Mouse (Mus musculus): ENCODE results near the gene Itgb1. TPM values are rescaled to one million over a fixed set of nuclear protein-coding genes. Genes with fewer than 3 reads are reported as not detected.

The Itgb1 gene
- polyA plus RNA-seq, 1 experiment from 2014 or later = 69.9 TPM

DNA sequence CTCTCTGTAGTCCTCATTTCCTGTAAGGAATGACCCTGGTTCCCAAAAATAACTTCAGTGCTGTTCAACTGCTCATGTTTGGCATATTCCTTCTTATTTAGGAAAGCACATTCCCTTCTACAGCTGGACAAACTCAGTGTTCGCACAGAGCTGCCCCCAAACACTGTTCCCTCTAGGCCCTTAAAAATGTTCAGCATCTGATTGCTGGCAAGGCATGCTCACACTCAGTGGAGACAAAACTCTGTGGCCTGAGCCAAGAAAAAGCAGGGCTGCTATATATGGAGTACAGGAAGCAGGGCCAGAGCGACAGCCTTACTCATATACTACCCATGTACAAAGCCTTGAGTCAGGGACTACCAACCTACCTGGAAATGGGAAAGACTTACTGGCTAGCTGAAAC, 5.5 kb upstream of the Itgb1 start:
- H3K9ac ChIP-seq (replicated peaks; ENCODE audit: low read depth, low read length) = no peak overlapping the region
- H3K9me3 ChIP-seq (ENCODE audit: control insufficient read depth, low read length) = no peaks in the 10 kb centered on the region
- no peak overlapping the region for H3K27ac ChIP-seq (ENCODE audit: low read depth, low read length)
- 84% methylated on average over 2 of the region's 2 CpGs for WGBS
- no peaks in the 10 kb centered on the region for H3K36me3 ChIP-seq (ENCODE audit: control insufficient read depth, insufficient read depth, low read length)
- no peaks in the 10 kb centered on the region for H3K27me3 ChIP-seq (ENCODE audit: control insufficient read depth, insufficient read depth, low read length)
- H3K4me1 ChIP-seq (ENCODE audit: control insufficient read depth, insufficient read depth, low read length) = no peaks in the 10 kb centered on the region
- H3K4me3 ChIP-seq (ENCODE audit: low read depth, low read length) = no peak overlapping the region
- ATAC-seq (ENCODE audit: low read depth) = no peak
- no peak overlapping the region for H3K4me2 ChIP-seq (ENCODE audit: low read depth, low read length)

DNA sequence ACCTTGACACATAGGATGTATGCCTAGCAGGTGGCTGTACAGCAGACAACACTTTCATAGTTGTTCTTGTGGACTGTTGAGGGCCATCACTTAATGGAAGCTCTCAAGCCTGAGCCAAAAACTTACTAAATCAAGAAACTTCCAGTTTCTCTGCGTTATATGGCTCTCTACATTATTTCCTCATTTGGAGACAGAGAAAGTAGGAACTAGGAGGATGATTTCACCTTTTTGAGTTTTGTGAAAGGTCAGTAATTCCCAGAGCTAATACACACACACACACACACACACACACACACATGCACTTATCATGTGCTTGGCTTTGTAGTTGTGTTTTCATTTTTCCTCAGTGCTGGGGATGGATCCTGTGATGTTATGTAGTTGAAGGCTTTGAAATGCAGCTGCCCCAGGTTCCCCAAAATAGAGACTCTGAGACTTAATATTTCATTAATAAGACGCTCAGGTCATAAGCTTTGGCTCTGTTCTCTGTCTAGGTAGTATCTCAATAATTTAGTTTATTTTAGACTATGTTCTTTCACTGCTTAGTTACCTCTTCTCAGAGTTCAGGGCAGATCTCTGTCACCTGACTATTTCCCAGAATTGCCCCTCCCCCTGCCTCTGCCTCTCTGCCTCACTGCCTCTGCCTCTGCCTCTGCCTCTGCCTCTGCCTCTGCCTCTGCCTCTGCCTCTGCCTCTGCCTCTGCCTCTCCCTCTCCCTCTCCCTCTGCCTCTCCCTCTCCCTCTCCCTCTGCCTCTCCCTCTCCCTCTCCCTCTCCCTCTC, 4.7 kb upstream of the Itgb1 start:
- Histone ChIP-seq H3K27ac (ENCODE audit: low read depth, low read length) (no peak overlapping the region), H3K4me3 (ENCODE audit: low read depth, low read length) (no peak overlapping the region), H3K4me1 (ENCODE audit: control insufficient read depth, insufficient read depth, low read length) (no peaks in the 10 kb centered on the region), H3K36me3 (ENCODE audit: control insufficient read depth, insufficient read depth, low read length) (no peaks in the 10 kb centered on the region), H3K27me3 (ENCODE audit: control insufficient read depth, insufficient read depth, low read length) (no peaks in the 10 kb centered on the region), H3K4me2 (ENCODE audit: low read depth, low read length) (no peak overlapping the region), H3K9me3 (ENCODE audit: control insufficient read depth, low read length) (no peaks in the 10 kb centered on the region), H3K9ac (replicated peaks; ENCODE audit: low read depth, low read length) (no peak overlapping the region)
- no peak for ATAC-seq (ENCODE audit: low read depth)
- WGBS = 89% methylated on average over 2 of the region's 2 CpGs

DNA sequence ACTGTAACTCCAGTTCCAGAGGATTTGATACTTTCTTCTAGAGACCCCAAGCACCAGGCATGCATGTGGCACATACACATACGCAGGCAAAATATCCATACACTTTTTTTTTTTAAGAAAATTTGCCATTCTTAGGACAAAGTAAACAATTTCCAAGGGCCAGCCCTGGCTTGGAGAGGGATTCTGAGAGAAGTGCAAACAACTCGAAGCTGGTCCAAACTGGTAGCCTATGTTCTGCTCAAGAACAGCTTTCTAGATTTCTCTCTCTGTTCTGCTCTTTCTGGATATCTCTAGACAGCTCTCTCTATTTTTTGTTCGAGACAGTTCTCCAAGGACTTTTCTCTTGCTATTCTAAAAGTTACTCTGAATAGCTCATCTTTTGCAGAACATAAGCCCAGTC, 3.5 kb upstream of the Itgb1 start:
- WGBS = 87% methylated on average over 3 of the region's 3 CpGs
- no peaks in the 10 kb centered on the region for H3K9me3 ChIP-seq (ENCODE audit: control insufficient read depth, low read length)
- no peaks in the 10 kb centered on the region for H3K4me1 ChIP-seq (ENCODE audit: control insufficient read depth, insufficient read depth, low read length)
- H3K9ac ChIP-seq (replicated peaks; ENCODE audit: low read depth, low read length) = no peak overlapping the region
- no peak for ATAC-seq (ENCODE audit: low read depth)
- no peaks in the 10 kb centered on the region for H3K36me3 ChIP-seq (ENCODE audit: control insufficient read depth, insufficient read depth, low read length)
- no peaks in the 10 kb centered on the region for H3K27me3 ChIP-seq (ENCODE audit: control insufficient read depth, insufficient read depth, low read length)
- no peak overlapping the region for H3K4me2 ChIP-seq (ENCODE audit: low read depth, low read length)
- H3K4me3 ChIP-seq (ENCODE audit: low read depth, low read length) = no peak overlapping the region
- no peak overlapping the region for H3K27ac ChIP-seq (ENCODE audit: low read depth, low read length)

DNA sequence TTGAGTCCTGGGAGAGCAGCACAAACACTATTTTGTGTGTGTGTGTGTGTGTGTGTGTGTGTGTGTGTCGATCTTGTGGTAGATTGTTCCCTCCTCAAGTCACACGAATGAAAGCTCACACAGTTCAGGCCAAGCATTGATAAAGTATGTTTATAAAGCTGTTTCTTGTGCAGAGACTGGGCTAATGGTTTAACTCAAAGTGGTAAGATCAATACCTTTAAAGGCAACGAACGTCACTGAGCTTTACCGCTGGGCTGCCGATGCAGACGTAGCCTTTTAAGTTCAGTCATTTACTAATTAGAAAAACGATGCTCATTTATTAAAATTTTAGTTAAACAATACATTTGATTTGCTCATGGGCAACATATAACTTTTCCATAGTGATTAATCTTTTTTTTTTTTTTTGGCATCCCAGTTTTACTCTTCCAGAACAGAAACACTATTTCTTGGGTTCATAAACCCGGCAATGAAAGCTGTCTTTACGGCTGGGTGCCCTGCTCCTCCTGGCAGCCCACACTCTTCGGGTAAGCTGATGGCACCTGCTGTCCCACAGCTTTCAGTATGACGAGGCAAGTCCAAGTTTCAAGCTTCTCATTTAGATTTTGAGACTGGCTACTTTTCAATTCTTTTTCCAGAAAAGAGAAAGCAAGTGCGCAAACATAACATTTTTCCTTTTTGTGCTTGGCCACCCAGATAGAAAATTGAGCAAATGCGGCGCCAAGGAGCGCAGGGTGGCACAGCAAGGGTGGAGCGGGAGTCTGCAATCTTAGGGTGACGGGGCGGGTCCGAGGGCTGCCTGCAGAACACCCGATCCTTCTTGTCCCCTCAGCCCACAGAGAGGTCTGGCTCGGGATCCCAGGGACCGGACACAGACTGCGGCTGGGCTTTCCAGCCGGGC, 596 bp upstream of the Itgb1 start:
- Histone ChIP-seq H3K9me3 (ENCODE audit: control insufficient read depth, low read length) (no peaks in the 10 kb centered on the region), H3K4me1 (ENCODE audit: control insufficient read depth, insufficient read depth, low read length) (peaks cover 7% of the 10 kb centered on the region), H3K4me2 (ENCODE audit: low read depth, low read length) (peak overlapping the region; percentile 66), H3K27me3 (ENCODE audit: control insufficient read depth, insufficient read depth, low read length) (no peaks in the 10 kb centered on the region), H3K4me3 (ENCODE audit: low read depth, low read length) (peak overlapping the region; percentile 92), H3K36me3 (ENCODE audit: control insufficient read depth, insufficient read depth, low read length) (no peaks in the 10 kb centered on the region), H3K9ac (replicated peaks; ENCODE audit: low read depth, low read length) (peak overlapping the region; percentile 99), H3K27ac (ENCODE audit: low read depth, low read length) (peak overlapping the region; percentile 100)
- ATAC-seq (ENCODE audit: low read depth) = peak; percentile 54
- 5% methylated on average over 24 of the region's 25 CpGs for WGBS

DNA sequence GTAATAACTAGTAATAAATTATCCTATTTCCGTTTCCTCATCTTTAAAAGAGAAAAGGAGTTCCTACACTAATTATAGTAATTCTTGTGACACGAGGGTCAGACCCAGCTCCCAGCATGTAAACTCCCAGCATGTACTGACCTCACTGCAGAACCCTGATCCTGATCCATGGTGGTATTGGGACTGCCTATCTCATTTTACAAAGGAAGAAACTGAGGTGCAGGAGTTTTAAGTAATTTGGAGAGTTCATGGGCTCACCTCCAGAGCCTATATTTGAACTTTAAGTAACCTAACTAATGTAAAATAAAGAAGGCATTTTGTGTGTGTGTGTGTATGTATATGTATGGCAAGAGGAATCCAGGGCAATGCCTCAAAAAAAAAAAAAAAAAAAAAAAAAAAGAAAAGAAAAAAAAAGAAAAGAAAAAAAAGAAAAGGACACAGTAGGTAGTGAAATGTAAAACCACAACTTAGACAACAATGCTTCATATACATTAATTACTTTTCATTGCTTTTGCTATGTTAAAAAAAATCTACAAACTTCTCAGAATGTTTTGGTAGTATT, 1.1 kb downstream of the Itgb1 start:
- Histone ChIP-seq H3K36me3 (ENCODE audit: control insufficient read depth, insufficient read depth, low read length) (no peaks in the 10 kb centered on the region), H3K27ac (ENCODE audit: low read depth, low read length) (peak overlapping the region; percentile 100), H3K9me3 (ENCODE audit: control insufficient read depth, low read length) (no peaks in the 10 kb centered on the region), H3K27me3 (ENCODE audit: control insufficient read depth, insufficient read depth, low read length) (no peaks in the 10 kb centered on the region), H3K4me2 (ENCODE audit: low read depth, low read length) (peak overlapping the region; percentile 66), H3K9ac (replicated peaks; ENCODE audit: low read depth, low read length) (peak overlapping the region; percentile 99), H3K4me3 (ENCODE audit: low read depth, low read length) (peak overlapping the region; percentile 92), H3K4me1 (ENCODE audit: control insufficient read depth, insufficient read depth, low read length) (peaks cover 14% of the 10 kb centered on the region)
- no peak for ATAC-seq (ENCODE audit: low read depth)
- 0% methylated on average over 2 of the region's 2 CpGs for WGBS

DNA sequence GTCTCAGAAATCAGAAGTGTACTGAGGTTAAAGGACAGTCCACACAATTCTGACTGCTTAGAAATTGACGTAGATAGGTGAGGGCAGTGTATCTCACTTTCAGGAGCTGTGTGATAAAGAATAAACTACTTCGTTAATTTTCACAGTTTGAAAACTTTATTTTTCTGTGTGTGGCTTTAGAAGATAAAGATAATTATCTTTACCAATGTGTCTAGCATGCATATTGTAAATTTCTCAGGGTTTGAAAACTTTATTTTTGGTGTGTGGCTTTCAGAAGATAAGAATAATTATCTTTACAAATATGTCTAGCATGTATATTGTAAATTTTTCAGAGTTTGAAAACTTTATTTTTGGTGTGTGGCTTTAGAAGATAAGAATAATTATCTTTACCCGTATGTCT, 3.2 kb downstream of the Itgb1 start:
- Histone ChIP-seq H3K9ac (replicated peaks; ENCODE audit: low read depth, low read length) (no peak overlapping the region), H3K4me1 (ENCODE audit: control insufficient read depth, insufficient read depth, low read length) (peaks cover 14% of the 10 kb centered on the region), H3K4me2 (ENCODE audit: low read depth, low read length) (no peak overlapping the region), H3K27ac (ENCODE audit: low read depth, low read length) (no peak overlapping the region), H3K36me3 (ENCODE audit: control insufficient read depth, insufficient read depth, low read length) (no peaks in the 10 kb centered on the region), H3K4me3 (ENCODE audit: low read depth, low read length) (no peak overlapping the region), H3K27me3 (ENCODE audit: control insufficient read depth, insufficient read depth, low read length) (no peaks in the 10 kb centered on the region), H3K9me3 (ENCODE audit: control insufficient read depth, low read length) (no peaks in the 10 kb centered on the region)
- no peak for ATAC-seq (ENCODE audit: low read depth)
- WGBS = 85% methylated on average over 3 of the region's 3 CpGs

DNA sequence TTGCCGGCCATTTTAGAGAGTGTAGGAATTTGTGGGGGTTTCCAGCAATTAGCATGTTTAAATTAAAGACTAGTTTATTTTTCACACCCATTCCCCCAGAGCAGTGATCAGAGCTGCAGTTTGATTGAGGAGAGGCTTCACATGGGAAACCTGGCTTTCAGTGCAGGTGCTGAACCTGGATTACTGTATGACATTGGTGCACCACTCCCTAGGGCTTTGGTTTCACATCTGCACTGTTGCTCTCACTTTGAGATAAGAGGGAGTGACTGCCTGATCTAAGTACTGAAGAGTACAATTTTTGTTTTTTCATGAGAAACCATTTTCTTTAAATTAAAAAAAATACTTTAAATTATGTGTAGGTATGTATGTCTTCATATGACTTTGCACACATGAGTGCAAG, 4.6 kb downstream of the Itgb1 start:
- H3K27me3 ChIP-seq (ENCODE audit: control insufficient read depth, insufficient read depth, low read length) = no peaks in the 10 kb centered on the region
- no peak for ATAC-seq (ENCODE audit: low read depth)
- peaks cover 14% of the 10 kb centered on the region for H3K4me1 ChIP-seq (ENCODE audit: control insufficient read depth, insufficient read depth, low read length)
- no peak overlapping the region for H3K4me2 ChIP-seq (ENCODE audit: low read depth, low read length)
- WGBS = 67% methylated on average over 1 of the region's 1 CpGs
- H3K36me3 ChIP-seq (ENCODE audit: control insufficient read depth, insufficient read depth, low read length) = no peaks in the 10 kb centered on the region
- no peak overlapping the region for H3K9ac ChIP-seq (replicated peaks; ENCODE audit: low read depth, low read length)
- no peak overlapping the region for H3K4me3 ChIP-seq (ENCODE audit: low read depth, low read length)
- no peak overlapping the region for H3K27ac ChIP-seq (ENCODE audit: low read depth, low read length)
- no peaks in the 10 kb centered on the region for H3K9me3 ChIP-seq (ENCODE audit: control insufficient read depth, low read length)

DNA sequence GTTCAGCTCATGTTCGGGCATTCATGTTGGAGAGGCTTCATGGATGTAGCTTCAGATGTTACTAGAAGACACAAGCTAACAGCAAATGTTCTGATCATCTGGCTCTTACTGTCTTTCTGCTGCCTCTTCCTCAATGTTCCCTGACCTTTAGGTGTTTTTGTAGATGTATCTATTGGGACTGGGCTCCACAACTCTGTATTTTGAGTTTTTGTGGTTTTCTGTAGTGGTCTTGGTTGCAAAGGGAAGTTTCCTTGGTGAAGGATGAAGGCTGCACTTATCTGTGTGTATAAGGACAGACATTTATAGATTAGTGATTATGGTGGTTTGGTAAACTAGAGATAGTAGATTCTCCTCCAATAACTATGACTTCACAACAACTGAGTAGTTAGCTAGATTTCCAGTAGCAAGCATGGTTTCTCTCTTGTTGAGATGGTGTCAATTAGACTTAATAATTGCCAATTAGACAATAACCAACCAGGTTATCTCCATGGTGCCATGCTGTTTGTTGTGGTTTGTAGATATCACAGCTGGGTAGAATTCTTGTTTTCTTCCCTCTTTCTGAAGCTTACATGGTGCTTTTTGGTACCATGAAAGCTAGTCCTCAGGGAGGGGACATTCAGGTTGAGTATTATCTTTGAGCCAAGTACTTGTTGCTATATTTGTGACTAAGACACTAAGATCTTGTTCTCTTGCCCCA, 11.4 kb downstream of the Itgb1 start:
- WGBS = 100% methylated on average over 1 of the region's 1 CpGs
- H3K9ac ChIP-seq (replicated peaks; ENCODE audit: low read depth, low read length) = no peak overlapping the region
- ATAC-seq (ENCODE audit: low read depth) = no peak

More for the DNA sequence above, 11.4 kb downstream of the Itgb1 start:
- Histone ChIP-seq H3K36me3 (ENCODE audit: control insufficient read depth, insufficient read depth, low read length) (no peaks in the 10 kb centered on the region), H3K27me3 (ENCODE audit: control insufficient read depth, insufficient read depth, low read length) (no peaks in the 10 kb centered on the region), H3K4me3 (ENCODE audit: low read depth, low read length) (no peak overlapping the region), H3K4me2 (ENCODE audit: low read depth, low read length) (no peak overlapping the region), H3K9me3 (ENCODE audit: control insufficient read depth, low read length) (no peaks in the 10 kb centered on the region), H3K27ac (ENCODE audit: low read depth, low read length) (no peak overlapping the region), H3K4me1 (ENCODE audit: control insufficient read depth, insufficient read depth, low read length) (no peaks in the 10 kb centered on the region; the same call in 1 of the 2 replicates)
